Mouse (Mus musculus): Measurements from ENCODE around the gene Wnt9a. TPM values are rescaled to one million over a fixed set of nuclear protein-coding genes. Genes with fewer than 3 reads are reported as not detected.
A peak's percentile ranks its signal among the peaks of the same experiment; 100 is the strongest.

The Wnt9a gene
- polyA plus RNA-seq, 1 experiment from 2014 or later, result 8.5 TPM

DNA sequence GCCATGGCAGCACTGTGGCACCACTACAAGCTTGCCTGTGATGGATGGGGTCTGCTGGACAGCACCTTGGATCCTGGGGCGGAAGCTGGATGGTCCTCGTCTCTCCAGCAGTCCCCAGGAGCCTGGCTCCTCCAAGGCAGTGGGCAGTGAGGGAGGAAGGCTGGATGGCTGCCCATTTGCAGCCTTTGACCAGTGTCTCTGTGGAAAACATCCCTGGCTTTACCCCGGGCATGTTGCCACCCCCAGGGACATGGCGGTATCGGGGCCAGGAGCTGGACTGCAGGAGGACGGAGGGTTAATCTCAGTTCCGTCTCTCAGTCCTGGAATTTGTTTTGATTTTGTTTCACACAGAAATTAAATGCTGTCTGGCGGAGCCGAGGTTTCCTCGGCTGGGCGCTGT, 7.2 kb downstream of the Wnt9a start:
- H3K9ac ChIP-seq, result no peak overlapping the region
- WGBS, result 43% methylated on average over 11 of the region's 11 CpGs
- 0 out of 2 replicates have a peak overlapping the region, but pooled peaks have one; percentile 9 for H3K27ac ChIP-seq (replicated peaks)
- H3K4me2 ChIP-seq (replicated peaks), result no peak overlapping the region
- peaks cover 4% of the 10 kb centered on the region; the same call in 1 of the 2 replicates for H3K27me3 ChIP-seq
- no peaks in the 10 kb centered on the region for H3K36me3 ChIP-seq
- peaks cover 63% of the 10 kb centered on the region for H3K4me1 ChIP-seq
- no peaks in the 10 kb centered on the region for H3K9me3 ChIP-seq (replicated peaks)
- no peak overlapping the region for H3K4me3 ChIP-seq (replicated peaks)
- ATAC-seq (ENCODE audit: insufficient number of reproducible peaks, low FRiP score, low TSS enrichment, low read depth), result no peak

DNA sequence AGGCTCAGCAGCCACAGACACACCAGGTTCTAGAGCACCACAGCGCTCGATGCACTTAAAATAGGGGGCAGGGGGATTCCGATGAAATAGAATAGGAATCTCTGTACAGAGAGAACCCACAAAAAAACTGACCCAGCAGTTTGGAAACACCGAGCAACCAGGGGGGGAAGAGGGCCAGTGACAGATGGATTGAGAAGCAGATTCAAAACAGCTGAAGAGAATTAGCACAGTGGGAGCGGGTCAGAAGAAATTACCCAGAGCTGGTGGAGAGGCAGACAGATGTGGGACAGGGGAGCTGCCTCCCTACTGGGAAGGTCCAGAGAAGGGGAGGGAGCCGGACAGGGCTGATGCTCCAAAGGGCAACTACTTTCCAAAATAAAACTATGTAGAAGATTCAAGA, 9.8 kb downstream of the Wnt9a start:
- WGBS, result 22% methylated on average over 6 of the region's 6 CpGs
- ATAC-seq (ENCODE audit: insufficient number of reproducible peaks, low FRiP score, low TSS enrichment, low read depth), result no peak
- Histone ChIP-seq H3K4me2 (replicated peaks) (no peak overlapping the region), H3K4me1 (peaks cover 45% of the 10 kb centered on the region), H3K27me3 (no peaks in the 10 kb centered on the region), H3K36me3 (no peaks in the 10 kb centered on the region), H3K9ac (no peak overlapping the region), H3K4me3 (replicated peaks) (no peak overlapping the region), H3K27ac (replicated peaks) (0 out of 2 replicates have a peak overlapping the region, but pooled peaks have one; percentile 17), H3K9me3 (replicated peaks) (no peaks in the 10 kb centered on the region)

GRCm38 (mm10) chr11:59322988-59323387, 16.3 kb downstream of the Wnt9a start:
- H3K27me3 ChIP-seq, result no peaks in the 10 kb centered on the region
- no peak overlapping the region for H3K27ac ChIP-seq (replicated peaks)
- 68% methylated on average over 3 of the region's 3 CpGs for WGBS
- H3K4me1 ChIP-seq, result peaks cover 18% of the 10 kb centered on the region
- no peak overlapping the region for H3K4me2 ChIP-seq (replicated peaks)
- no peak overlapping the region for H3K4me3 ChIP-seq (replicated peaks)
- peak; percentile 55; the same call in 1 of the 2 replicates for ATAC-seq (ENCODE audit: insufficient number of reproducible peaks, low FRiP score, low TSS enrichment, low read depth)
- H3K36me3 ChIP-seq, result no peaks in the 10 kb centered on the region
- no peaks in the 10 kb centered on the region for H3K9me3 ChIP-seq (replicated peaks)
- H3K9ac ChIP-seq, result no peak overlapping the region

DNA sequence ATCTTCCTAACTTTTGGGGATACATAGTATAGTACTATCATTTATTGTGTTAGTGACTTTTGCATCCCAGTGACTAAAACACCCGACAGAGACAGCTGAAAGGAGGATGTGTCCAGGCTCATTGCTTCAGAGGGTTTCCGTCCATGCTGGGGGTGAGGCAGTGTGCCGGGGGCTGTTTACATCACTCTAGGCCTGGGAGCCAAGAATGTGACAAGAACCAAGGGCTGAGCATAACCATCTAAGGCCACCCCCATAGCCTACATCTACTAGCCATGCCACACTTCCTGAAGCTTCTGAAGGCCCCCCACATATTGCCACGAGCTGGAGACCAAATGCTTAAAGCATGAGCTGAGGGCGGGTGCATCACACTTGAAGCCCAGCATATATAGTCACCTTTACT, 18.0 kb downstream of the Wnt9a start:
- no peak overlapping the region for H3K4me3 ChIP-seq (replicated peaks)
- H3K27me3 ChIP-seq, result no peaks in the 10 kb centered on the region
- H3K4me1 ChIP-seq, result peaks cover 27% of the 10 kb centered on the region
- WGBS, result 45% methylated on average over 5 of the region's 5 CpGs
- no peaks in the 10 kb centered on the region for H3K9me3 ChIP-seq (replicated peaks)
- H3K4me2 ChIP-seq (replicated peaks), result no peak overlapping the region
- no peak overlapping the region for H3K27ac ChIP-seq (replicated peaks)
- H3K36me3 ChIP-seq, result no peaks in the 10 kb centered on the region
- ATAC-seq (ENCODE audit: insufficient number of reproducible peaks, low FRiP score, low TSS enrichment, low read depth), result no peak
- H3K9ac ChIP-seq, result no peak overlapping the region

GRCm38 (mm10) chr11:59327625-59328024, 20.9 kb downstream of the Wnt9a start:
- H3K9ac ChIP-seq, result no peak overlapping the region
- H3K27me3 ChIP-seq, result no peaks in the 10 kb centered on the region
- H3K4me1 ChIP-seq, result peaks cover 44% of the 10 kb centered on the region
- H3K27ac ChIP-seq (replicated peaks), result no peak overlapping the region
- no peak overlapping the region for H3K4me2 ChIP-seq (replicated peaks)
- H3K4me3 ChIP-seq (replicated peaks), result no peak overlapping the region
- no peaks in the 10 kb centered on the region for H3K9me3 ChIP-seq (replicated peaks)
- H3K36me3 ChIP-seq, result peaks cover 8% of the 10 kb centered on the region; the same call in 1 of the 2 replicates
- ATAC-seq (ENCODE audit: insufficient number of reproducible peaks, low FRiP score, low TSS enrichment, low read depth), result no peak
- 85% methylated on average over 18 of the region's 18 CpGs for WGBS

DNA sequence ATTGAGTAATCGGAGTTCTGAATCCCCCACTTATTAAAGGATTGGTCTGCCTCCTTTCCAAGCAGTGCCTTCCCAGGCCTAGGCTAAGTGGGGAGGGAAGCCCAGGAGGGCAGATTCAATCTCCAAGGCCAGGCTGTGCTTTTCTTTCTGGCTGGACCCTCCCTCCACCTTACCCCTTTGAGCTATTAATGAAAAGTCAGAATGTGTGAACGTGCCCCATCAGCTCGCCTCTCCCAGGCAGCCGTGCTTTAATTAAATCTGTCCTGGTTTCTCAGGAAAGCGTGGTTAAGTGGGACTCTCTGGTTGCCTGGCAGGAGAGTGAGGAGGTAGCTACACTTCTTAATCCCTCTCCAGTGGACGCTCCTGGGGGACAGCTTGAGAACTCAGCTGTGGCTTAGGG, 22.9 kb downstream of the Wnt9a start:
- no peaks in the 10 kb centered on the region for H3K27me3 ChIP-seq
- ATAC-seq (ENCODE audit: insufficient number of reproducible peaks, low FRiP score, low TSS enrichment, low read depth), result no peak
- H3K4me1 ChIP-seq, result peaks cover 31% of the 10 kb centered on the region
- H3K36me3 ChIP-seq, result peaks cover 8% of the 10 kb centered on the region; the same call in 1 of the 2 replicates
- peak overlapping the region; percentile 35 for H3K27ac ChIP-seq (replicated peaks)
- H3K9me3 ChIP-seq (replicated peaks), result no peaks in the 10 kb centered on the region
- H3K4me3 ChIP-seq (replicated peaks), result no peak overlapping the region
- WGBS, result 32% methylated on average over 6 of the region's 6 CpGs
- no peak overlapping the region for H3K4me2 ChIP-seq (replicated peaks)
- H3K9ac ChIP-seq, result no peak overlapping the region

DNA sequence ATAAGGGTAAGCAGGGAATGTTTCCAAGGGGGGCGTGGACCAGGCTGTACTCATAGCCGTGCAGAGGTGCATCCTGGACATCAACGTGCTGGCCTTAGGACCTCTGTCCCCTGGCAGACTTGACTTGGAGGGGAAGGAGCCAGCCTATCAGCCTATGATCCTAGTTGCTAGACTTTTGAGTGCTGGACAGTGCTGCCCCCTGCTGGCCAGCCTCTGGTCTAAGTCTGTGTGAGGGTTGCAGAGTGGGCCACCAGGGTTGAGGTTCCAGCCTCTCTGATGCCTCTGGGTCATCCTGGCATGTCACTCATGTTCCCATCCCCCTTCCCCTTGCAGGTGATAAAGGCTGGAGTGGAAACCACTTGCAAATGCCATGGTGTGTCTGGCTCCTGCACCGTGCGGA, 23.8 kb downstream of the Wnt9a start:
- no peak for ATAC-seq (ENCODE audit: insufficient number of reproducible peaks, low FRiP score, low TSS enrichment, low read depth)
- Histone ChIP-seq H3K4me3 (replicated peaks) (no peak overlapping the region), H3K27ac (replicated peaks) (no peak overlapping the region), H3K9me3 (replicated peaks) (no peaks in the 10 kb centered on the region), H3K27me3 (no peaks in the 10 kb centered on the region), H3K9ac (no peak overlapping the region), H3K36me3 (peaks cover 8% of the 10 kb centered on the region; the same call in 1 of the 2 replicates), H3K4me1 (peaks cover 32% of the 10 kb centered on the region), H3K4me2 (replicated peaks) (no peak overlapping the region)
- 44% methylated on average over 5 of the region's 5 CpGs for WGBS

DNA sequence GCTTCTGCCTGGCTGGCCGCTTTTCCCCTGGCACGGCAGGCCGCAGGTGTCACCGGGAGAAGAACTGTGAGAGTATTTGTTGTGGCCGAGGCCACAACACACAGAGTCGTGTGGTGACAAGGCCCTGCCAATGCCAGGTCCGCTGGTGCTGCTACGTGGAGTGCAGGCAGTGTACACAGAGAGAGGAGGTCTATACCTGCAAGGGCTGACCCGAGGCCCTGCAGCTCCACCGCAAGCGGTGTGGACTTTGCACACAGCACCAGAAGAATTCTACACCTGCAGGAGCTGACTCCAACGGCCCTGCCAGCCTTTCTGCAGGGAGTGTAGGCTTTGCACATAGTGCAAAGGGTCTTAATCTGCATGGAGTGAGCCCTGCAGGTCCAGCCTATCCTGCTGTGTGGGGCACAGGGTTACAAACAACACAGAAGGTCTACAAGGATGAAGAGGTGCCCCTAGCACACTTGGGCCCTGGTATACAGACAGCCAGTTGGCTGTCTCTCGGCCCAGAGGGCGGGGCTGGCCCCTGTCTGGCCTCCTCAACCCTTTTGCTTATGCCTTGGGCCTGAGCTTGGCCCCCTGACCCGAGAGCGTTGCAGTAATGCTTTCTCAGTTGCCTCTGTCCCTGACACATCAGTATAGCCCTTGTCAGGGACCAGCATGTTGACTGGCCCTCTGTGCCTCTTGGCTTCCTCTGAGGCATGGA, 24.6 kb downstream of the Wnt9a start:
- Histone ChIP-seq H3K4me1 (peaks cover 32% of the 10 kb centered on the region), H3K27me3 (no peaks in the 10 kb centered on the region), H3K4me2 (replicated peaks) (no peak overlapping the region), H3K27ac (replicated peaks) (no peak overlapping the region), H3K4me3 (replicated peaks) (no peak overlapping the region), H3K9ac (no peak overlapping the region), H3K9me3 (replicated peaks) (no peaks in the 10 kb centered on the region), H3K36me3 (peaks cover 8% of the 10 kb centered on the region; the same call in 1 of the 2 replicates)
- 78% methylated on average over 16 of the region's 16 CpGs for WGBS
- ATAC-seq (ENCODE audit: insufficient number of reproducible peaks, low FRiP score, low TSS enrichment, low read depth), result no peak

- WGBS, result 22% methylated on average over 9 of the region's 9 CpGs
- Histone ChIP-seq H3K36me3 (peaks cover 8% of the 10 kb centered on the region; the same call in 1 of the 2 replicates), H3K27ac (replicated peaks) (no peak overlapping the region), H3K4me3 (replicated peaks) (no peak overlapping the region), H3K9ac (no peak overlapping the region), H3K27me3 (no peaks in the 10 kb centered on the region), H3K4me2 (replicated peaks) (no peak overlapping the region), H3K4me1 (peaks cover 32% of the 10 kb centered on the region), H3K9me3 (replicated peaks) (no peaks in the 10 kb centered on the region)
- no peak for ATAC-seq (ENCODE audit: insufficient number of reproducible peaks, low FRiP score, low TSS enrichment, low read depth)
Measured at GRCm38 (mm10) chr11:59332938-59333337, 26.2 kb downstream of the Wnt9a start.

DNA sequence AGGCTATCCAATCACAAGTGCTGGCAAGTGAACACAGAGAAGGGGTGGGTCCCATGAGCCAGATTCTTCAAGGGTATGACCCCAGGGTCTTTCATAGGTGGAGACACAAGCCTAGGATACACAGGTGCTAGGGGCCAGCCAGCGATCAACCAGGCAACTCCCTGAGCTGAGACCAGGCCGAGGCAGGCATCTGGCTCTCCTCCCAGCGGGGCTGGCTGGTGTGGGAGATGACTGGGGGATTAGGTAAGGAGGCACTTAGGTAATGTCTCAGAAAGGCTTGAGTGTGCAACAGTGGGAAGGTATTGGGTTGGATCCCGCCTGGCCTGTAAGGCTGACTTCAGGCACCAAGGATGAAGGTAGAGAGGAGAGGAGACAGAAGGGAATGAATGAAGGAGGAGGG, 28.4 kb downstream of the Wnt9a start:
- Histone ChIP-seq H3K4me1 (peaks cover 20% of the 10 kb centered on the region; the same call in 1 of the 2 replicates), H3K4me2 (replicated peaks) (no peak overlapping the region), H3K9ac (no peak overlapping the region), H3K4me3 (replicated peaks) (no peak overlapping the region), H3K9me3 (replicated peaks) (no peaks in the 10 kb centered on the region), H3K27ac (replicated peaks) (no peak overlapping the region), H3K36me3 (peaks cover 8% of the 10 kb centered on the region; the same call in 1 of the 2 replicates), H3K27me3 (no peaks in the 10 kb centered on the region)
- no peak for ATAC-seq (ENCODE audit: insufficient number of reproducible peaks, low FRiP score, low TSS enrichment, low read depth)
- 78% methylated on average over 4 of the region's 4 CpGs for WGBS

GRCm38 (mm10) chr11:59335942-59336341, 29.2 kb downstream of the Wnt9a start:
- Histone ChIP-seq H3K36me3 (peaks cover 7% of the 10 kb centered on the region; the same call in 1 of the 2 replicates), H3K4me2 (replicated peaks) (no peak overlapping the region), H3K9ac (no peak overlapping the region), H3K27ac (replicated peaks) (no peak overlapping the region), H3K27me3 (no peaks in the 10 kb centered on the region), H3K4me1 (peaks cover 16% of the 10 kb centered on the region; the same call in 1 of the 2 replicates), H3K4me3 (replicated peaks) (no peak overlapping the region), H3K9me3 (replicated peaks) (no peaks in the 10 kb centered on the region)
- 43% methylated on average over 2 of the region's 2 CpGs for WGBS
- no peak for ATAC-seq (ENCODE audit: insufficient number of reproducible peaks, low FRiP score, low TSS enrichment, low read depth)

GRCm38 (mm10) chr11:59336381-59336780, 29.7 kb downstream of the Wnt9a start:
- H3K36me3 ChIP-seq, result peaks cover 2% of the 10 kb centered on the region; the same call in 1 of the 2 replicates
- no peak overlapping the region for H3K27ac ChIP-seq (replicated peaks)
- ATAC-seq (ENCODE audit: insufficient number of reproducible peaks, low FRiP score, low TSS enrichment, low read depth), result 0 out of 2 replicates have a peak, but pooled peaks have one; percentile 41
- H3K27me3 ChIP-seq, result no peaks in the 10 kb centered on the region
- no peak overlapping the region for H3K4me3 ChIP-seq (replicated peaks)
- no peak overlapping the region for H3K4me2 ChIP-seq (replicated peaks)
- H3K9me3 ChIP-seq (replicated peaks), result no peaks in the 10 kb centered on the region
- H3K9ac ChIP-seq, result no peak overlapping the region
- 18% methylated on average over 1 of the region's 1 CpGs for WGBS
- H3K4me1 ChIP-seq, result peaks cover 14% of the 10 kb centered on the region; the same call in 1 of the 2 replicates

All from embryonic facial prominence, embryonic 15.5 days (tissue).